Mouse (Mus musculus) adipose tissue, adult 10 weeks (tissue): ENCODE data around the gene Metap2. TPM values are rescaled to one million over a fixed set of nuclear protein-coding genes. Genes with fewer than 3 reads are reported as not detected.

Experiments
- polyA plus RNA-seq: library from polyadenylated mRNA; stranded (reverse); fragments of 350-450 nt; fragmentation: Illumina TruSeq; extraction: RNeasy Lipid Tissue Mini Kit (QIAGEN cat#74804); gene quantifications from one replicate; pipeline ENCODE4 v1.2.3, GENCODE M21; 2014; ENCODE audit warnings: low read depth, low replicate concordance

The Metap2 gene
- polyA plus RNA-seq: 165 TPM

GRCm38 (mm10) chr10:93897043-93897646 is at the start of gene Metap2:
Metap2 (minus strand) TSS chr10:93897093.

GRCm38 (mm10) chr10:93830931-93831729 is 65.8 kb downstream of the Metap2 start, which contains the start of gene Usp44:
Usp44 (plus strand) TSS chr10:93831555.

Other genes with a start within 250 kb of the Metap2 start
- 2.2 TPM for gene Usp44, start 65.5 kb downstream of the Metap2 start, polyA plus RNA-seq
- gene Vezt, start 138.7 kb upstream of the Metap2 start, polyA plus RNA-seq: 17.3 TPM
- 6.8 TPM for gene Fgd6, start 138.9 kb upstream of the Metap2 start, polyA plus RNA-seq